Mouse (Mus musculus) stomach, postnatal 0 days (tissue): Measurements from ENCODE around the gene Wipf2. TPM values are rescaled to one million over a fixed set of nuclear protein-coding genes. Genes with fewer than 3 reads are reported as not detected.

Experiments
- ATAC-seq: fragments of 200-750 bp; cut with Nextera tagmentation; 2 replicates; pipeline ENCODE4 v1.8.0; 2017; ENCODE audit not compliant: low FRiP score, low TSS enrichment
- DNase-seq: peaks from one replicate; pipeline ENCODE4 v3.0.0-alpha.2; 2016; ENCODE audit warnings: low spot score
- H3K27ac ChIP-seq: fragments of 300-500 bp; sonication (generic); replicated peaks from 2 replicates; pipeline ENCODE4 v1.5.1; 2014; ENCODE audit warnings: mild to moderate bottlenecking, control low read depth
- H3K27me3 ChIP-seq: fragments of 300-500 bp; sonication (generic); 2 replicates; pipeline ENCODE4 v1.6.1; 2014; ENCODE audit warnings: low read length; ENCODE audit not compliant: control insufficient read depth, insufficient read depth
- H3K36me3 ChIP-seq: fragments of 300-500 bp; sonication (generic); 2 replicates; pipeline ENCODE4 v1.6.1; 2014; ENCODE audit warnings: low read length, mixed read lengths; ENCODE audit not compliant: control insufficient read depth, insufficient read depth
- H3K4me1 ChIP-seq: fragments of 300-500 bp; sonication (generic); replicated peaks from 2 replicates; pipeline ENCODE4 v1.6.1; 2014; ENCODE audit warnings: antibody characterized with exemption; ENCODE audit not compliant: control insufficient read depth, insufficient read depth
- H3K4me2 ChIP-seq: fragments of 300-500 bp; sonication (generic); replicated peaks from 2 replicates; pipeline ENCODE4 v1.6.1; 2014; ENCODE audit warnings: low read depth, mild to moderate bottlenecking, control low read depth, moderate library complexity
- H3K4me3 ChIP-seq: fragments of 300-500 bp; sonication (generic); 2 replicates; pipeline ENCODE4 v1.5.1; 2014; ENCODE audit warnings: low read depth, low read length, control low read depth
- H3K9ac ChIP-seq: fragments of 300-500 bp; sonication (generic); 2 replicates; pipeline ENCODE4 v1.6.1; 2014; ENCODE audit warnings: mild to moderate bottlenecking, low read length, control low read depth, mixed read lengths
- H3K9me3 ChIP-seq: fragments of 300-500 bp; sonication (generic); 2 replicates; pipeline ENCODE4 v1.6.1; 2016; ENCODE audit warnings: low read length; ENCODE audit not compliant: control insufficient read depth
- CTCF ChIP-seq: IDR thresholded peaks from 2 replicates; pipeline ENCODE4 v1.5.1; 2016; ENCODE audit warnings: antibody characterized with exemption, low read depth, mild to moderate bottlenecking, moderate library complexity
- EP300 ChIP-seq: optimal IDR thresholded peaks from 2 replicates; pipeline ENCODE3; 2016; ENCODE audit warnings: antibody characterized with exemption
- WGBS: fragments of 180-500 bp; shearing (Covaris S2); extraction: QIAGEN DNeasy Blood & Tissue Kit; methylation state at CpG from one replicate; pipeline ENCODE4 v1.1.7; 2014; 5-methylcytosine and 5-hydroxymethylcytosine counted together
- polyA plus RNA-seq: library from polyadenylated mRNA; unstranded; fragments of >200 nt; fragmentation: Nextera tagmentation; extraction: Ambion mirVana; gene quantifications from 2 replicates; pipeline ENCODE4 v1.2.1, GENCODE M21; 2015

The Wipf2 gene
- polyA plus RNA-seq, 1 experiment from 2014 or later = 4.9 TPM

DNA sequence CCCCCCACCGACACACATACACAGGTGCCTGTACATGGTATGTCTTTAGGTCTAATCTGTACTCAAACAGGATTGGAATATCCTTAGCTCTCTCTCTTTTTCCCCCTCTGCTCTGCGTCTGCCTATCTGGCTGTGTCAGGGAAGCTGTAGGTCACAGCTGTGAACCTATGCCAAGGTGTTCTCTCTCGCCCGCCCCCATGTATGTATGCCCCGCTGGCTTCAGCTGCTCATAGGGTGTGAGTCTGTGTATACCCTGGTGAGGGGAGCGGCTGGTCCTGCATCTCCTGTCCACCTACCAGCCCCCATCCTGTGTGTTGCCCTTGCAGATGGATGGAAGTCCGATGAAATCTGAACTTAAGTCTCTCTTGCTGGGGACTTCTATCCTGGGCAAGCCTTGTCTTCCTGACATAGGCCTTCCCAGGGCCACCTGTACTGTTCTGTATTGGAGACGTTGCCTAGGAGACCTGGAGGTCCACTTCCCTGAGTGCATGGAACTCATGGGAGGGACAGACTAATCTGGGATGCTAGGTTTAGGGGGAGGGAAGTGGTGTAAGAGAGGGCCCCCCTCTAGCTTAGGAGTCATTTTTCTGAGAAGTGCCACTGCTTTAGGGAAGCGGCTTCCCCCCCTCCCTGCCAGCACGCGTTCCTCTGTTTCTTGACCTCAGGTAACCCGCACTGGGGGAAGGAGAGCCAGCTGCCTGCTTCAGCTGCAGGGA lies 86.0 kb downstream of the Wipf2 start:
- H3K9ac ChIP-seq = peak overlapping the region; percentile 41
- DNase-seq = no peak
- no peaks in the 10 kb centered on the region for H3K27me3 ChIP-seq
- no peak for ATAC-seq
- peak overlapping the region; percentile 92 for H3K27ac ChIP-seq
- no peak for TF ChIP-seq CTCF
- TF ChIP-seq EP300 = no peak
- H3K4me1 ChIP-seq = peaks cover 33% of the 10 kb centered on the region
- WGBS = 53% methylated on average over 12 of the region's 12 CpGs
- H3K9me3 ChIP-seq = no peaks in the 10 kb centered on the region
- H3K36me3 ChIP-seq = no peaks in the 10 kb centered on the region
- H3K4me3 ChIP-seq = no peak overlapping the region
- no peak overlapping the region for H3K4me2 ChIP-seq

DNA sequence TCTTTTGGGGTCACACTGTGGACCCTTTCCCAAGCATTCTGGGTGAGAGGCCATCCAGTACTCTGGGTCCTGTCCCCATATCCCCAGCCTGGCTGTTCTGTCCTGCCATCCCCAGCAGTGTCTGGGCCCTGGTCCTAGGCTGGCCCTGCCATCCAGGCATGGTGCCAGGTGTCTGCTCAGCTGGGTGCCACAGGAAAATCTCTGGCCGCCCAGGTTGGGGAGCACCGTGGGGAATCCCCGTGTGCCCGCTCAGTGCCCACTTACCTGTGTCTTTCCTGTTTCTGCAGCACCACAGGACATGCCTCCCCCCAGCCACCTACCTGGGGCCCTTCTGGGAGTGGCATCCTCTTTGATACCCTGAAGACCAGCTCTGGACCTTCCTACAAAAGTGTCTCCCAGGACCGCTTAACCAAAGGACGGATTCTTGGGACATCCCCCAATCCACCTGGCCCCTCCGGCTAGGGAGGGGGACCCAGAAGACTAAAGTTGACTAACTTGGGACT lies 86.6 kb downstream of the Wipf2 start:
- Histone ChIP-seq H3K9ac (0 out of 2 replicates have a peak overlapping the region, but pooled peaks have one; percentile 41), H3K9me3 (no peaks in the 10 kb centered on the region), H3K4me3 (no peak overlapping the region), H3K27me3 (no peaks in the 10 kb centered on the region), H3K4me2 (no peak overlapping the region), H3K27ac (peak overlapping the region; percentile 92), H3K4me1 (peaks cover 36% of the 10 kb centered on the region), H3K36me3 (no peaks in the 10 kb centered on the region)
- WGBS = 67% methylated on average over 7 of the region's 7 CpGs
- DNase-seq (no peak), ATAC-seq (no peak)
- TF ChIP-seq CTCF (no peak), EP300 (no peak)

DNA sequence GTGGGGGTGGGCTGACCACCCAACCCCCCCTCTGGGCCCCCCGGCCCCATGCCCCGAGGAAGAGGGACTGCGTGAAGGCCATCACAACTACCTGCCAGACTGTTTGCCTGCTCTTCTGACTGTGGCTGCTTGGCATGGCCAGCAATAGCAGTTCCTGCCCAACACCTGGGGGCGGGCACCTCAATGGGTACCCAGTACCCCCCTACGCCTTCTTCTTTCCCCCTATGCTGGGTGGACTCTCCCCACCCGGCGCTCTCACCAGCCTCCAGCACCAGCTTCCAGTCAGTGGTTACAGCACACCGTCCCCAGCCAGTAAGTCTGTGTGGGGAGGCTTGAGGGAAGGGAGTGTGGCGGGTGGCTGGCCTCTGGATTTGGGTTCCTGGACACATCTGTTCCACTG lies 87.0 kb downstream of the Wipf2 start:
- ATAC-seq (no peak), DNase-seq (no peak)
- Histone ChIP-seq H3K9ac (no peak overlapping the region), H3K4me3 (no peak overlapping the region), H3K27me3 (no peaks in the 10 kb centered on the region), H3K4me2 (no peak overlapping the region), H3K4me1 (peaks cover 37% of the 10 kb centered on the region), H3K9me3 (no peaks in the 10 kb centered on the region), H3K36me3 (no peaks in the 10 kb centered on the region), H3K27ac (peak overlapping the region; percentile 92)
- WGBS = 77% methylated on average over 9 of the region's 9 CpGs
- TF ChIP-seq EP300 (no peak), CTCF (no peak)

DNA sequence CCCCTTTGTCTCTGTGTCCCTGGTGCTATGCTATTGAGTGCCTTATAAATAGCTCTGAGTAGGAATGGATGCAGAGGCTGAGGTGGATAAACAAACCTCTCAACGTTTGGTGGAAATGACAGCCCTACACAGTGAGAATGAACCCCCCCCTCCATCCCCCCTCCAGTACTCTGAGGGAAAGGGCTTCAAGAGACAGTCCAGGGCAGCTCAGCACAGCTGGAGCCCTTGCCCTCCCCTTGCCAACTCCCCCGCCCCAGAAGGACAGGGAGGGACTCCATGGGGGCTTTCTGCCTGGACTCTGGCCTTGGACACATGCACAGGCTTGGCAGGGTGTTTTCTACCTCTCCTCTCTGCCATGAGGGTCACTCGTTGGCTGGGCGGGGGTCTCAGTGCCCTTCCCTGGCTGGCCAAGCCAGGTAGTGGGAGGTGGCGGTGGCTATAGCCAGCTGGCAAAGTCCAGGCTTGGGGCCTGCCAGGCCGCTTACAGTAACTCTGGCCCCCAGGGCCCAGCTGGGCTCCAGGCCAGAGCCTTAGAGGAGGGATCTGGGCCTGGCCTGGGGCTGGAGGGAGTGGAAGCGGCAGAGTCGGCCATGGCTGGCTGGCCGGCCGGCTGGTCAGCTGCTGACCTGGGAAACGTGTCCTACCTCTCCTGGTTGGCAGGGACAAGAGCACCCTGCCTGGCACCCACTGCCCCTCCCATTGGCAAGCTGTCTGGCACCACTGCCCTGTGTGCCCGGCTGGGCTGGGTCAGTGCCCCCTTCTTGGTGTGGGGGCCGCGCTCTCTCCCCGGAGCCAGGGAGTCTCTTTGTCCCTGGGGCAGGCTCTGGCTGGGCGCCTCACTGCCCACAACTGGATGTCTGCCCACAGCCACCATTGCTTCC lies 87.8 kb downstream of the Wipf2 start:
- H3K9ac ChIP-seq = peak overlapping the region; percentile 54
- no peaks in the 10 kb centered on the region for H3K9me3 ChIP-seq
- H3K4me2 ChIP-seq = peak overlapping the region; percentile 32
- TF ChIP-seq EP300 (no peak), CTCF (no peak)
- 47% methylated on average over 14 of the region's 16 CpGs for WGBS
- peak overlapping the region; percentile 92 for H3K27ac ChIP-seq
- H3K4me3 ChIP-seq = no peak overlapping the region
- no peaks in the 10 kb centered on the region for H3K27me3 ChIP-seq
- ATAC-seq = peak; percentile 21; the same call in 1 of the 2 replicates
- peak; percentile 74 for DNase-seq
- H3K4me1 ChIP-seq = peaks cover 34% of the 10 kb centered on the region; the same call in 1 of the 2 replicates
- H3K36me3 ChIP-seq = no peaks in the 10 kb centered on the region

DNA sequence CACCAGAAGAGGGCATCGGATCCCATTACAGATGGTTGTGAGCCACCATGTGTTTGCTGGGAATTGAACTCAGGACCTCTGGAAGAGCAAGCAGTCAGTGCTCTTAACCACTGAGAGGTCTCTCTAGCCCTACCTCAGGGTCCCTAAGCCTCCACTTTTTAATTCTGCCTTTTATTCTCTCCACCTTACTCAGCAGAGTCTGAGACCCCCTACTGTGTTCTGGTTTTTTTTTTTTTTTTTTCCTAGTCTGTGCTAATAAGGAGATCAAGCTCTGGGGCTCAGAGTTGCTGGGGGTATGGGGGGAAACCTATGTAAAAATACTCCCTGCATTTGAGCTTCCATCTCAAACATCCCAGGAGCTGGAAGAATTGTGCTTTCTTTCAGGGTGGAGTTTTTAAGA lies 88.7 kb downstream of the Wipf2 start:
- Histone ChIP-seq H3K9ac (no peak overlapping the region), H3K36me3 (no peaks in the 10 kb centered on the region), H3K4me3 (no peak overlapping the region), H3K27ac (peak overlapping the region; percentile 69), H3K4me2 (no peak overlapping the region), H3K9me3 (no peaks in the 10 kb centered on the region), H3K4me1 (peaks cover 34% of the 10 kb centered on the region; the same call in 1 of the 2 replicates), H3K27me3 (no peaks in the 10 kb centered on the region)
- ATAC-seq (no peak), DNase-seq (no peak)
- no peak for TF ChIP-seq CTCF
- no peak for TF ChIP-seq EP300
- 65% methylated on average over 1 of the region's 1 CpGs for WGBS
